Mouse (Mus musculus) ES-Bruce4 (cell line): ENCODE measurements around the gene H2al1g. TPM values are rescaled to one million over a fixed set of nuclear protein-coding genes. Genes with fewer than 3 reads are reported as not detected.
"Not testable (repeated sequence)": the region's sequence is repeated elsewhere in the genome, so short reads cannot be mapped to it uniquely, and the experiment has no call there.

ENCODE experiments used
- H3K27ac ChIP-seq: 2 replicates; pipeline ENCODE4 v1.5.1; 2012; ENCODE audit warnings: low read length, inconsistent platforms; ENCODE audit not compliant: insufficient read depth
- H3K27me3 ChIP-seq: 2 replicates; pipeline ENCODE4 v1.6.1; 2012; ENCODE audit warnings: mild to moderate bottlenecking, low read length, inconsistent platforms; ENCODE audit not compliant: control insufficient read depth, poor library complexity, insufficient read depth, severe bottlenecking
- H3K36me3 ChIP-seq: 2 replicates; pipeline ENCODE4 v1.6.1; 2012; ENCODE audit warnings: inconsistent platforms, mild to moderate bottlenecking, low read length, moderate library complexity; ENCODE audit not compliant: control insufficient read depth, poor library complexity, insufficient read depth, severe bottlenecking
- H3K4me1 ChIP-seq: one replicate; pipeline ENCODE4 v1.8.1; 2011; ENCODE audit warnings: low read length; ENCODE audit not compliant: control insufficient read depth, insufficient read depth
- H3K4me3 ChIP-seq: 2 replicates; pipeline ENCODE4 v1.5.1; 2011; ENCODE audit warnings: low read depth, mild to moderate bottlenecking, low read length
- H3K9ac ChIP-seq: 2 replicates; pipeline ENCODE4 v1.6.1; 2012; ENCODE audit warnings: low read depth, mild to moderate bottlenecking, inconsistent platforms; ENCODE audit not compliant: poor library complexity, severe bottlenecking
- H3K9me3 ChIP-seq: replicated peaks from 2 replicates; pipeline ENCODE4 v1.6.1; 2012; ENCODE audit warnings: mild to moderate bottlenecking, low read length, inconsistent platforms; ENCODE audit not compliant: control insufficient read depth, poor library complexity, insufficient read depth, severe bottlenecking
- CTCF ChIP-seq: IDR thresholded peaks from one replicate; pipeline ENCODE4 v1.8.1; 2011; ENCODE audit warnings: low read depth, low read length
- EP300 ChIP-seq: IDR thresholded peaks from 2 replicates; pipeline ENCODE4 v1.6.1; 2011; ENCODE audit warnings: low read depth, low read length; ENCODE audit not compliant: insufficient read depth
- POLR2A ChIP-seq: IDR thresholded peaks from one replicate; pipeline ENCODE4 v1.8.1; 2011; ENCODE audit warnings: low read length; ENCODE audit not compliant: insufficient read depth
- polyA plus RNA-seq: library from polyadenylated mRNA; stranded (reverse); fragments of >200 nt; gene quantifications from 2 replicates; pipeline ENCODE4 v1.2.4, GENCODE M21; 2011; ENCODE audit warnings: low read depth; ENCODE audit not compliant: missing spikeins, insufficient read depth, insufficient read length

H2al1g gene
- polyA plus RNA-seq, 1 experiment = not detected

- no peaks in the 10 kb centered on the region for H3K4me1 ChIP-seq
- H3K9me3 ChIP-seq = no peaks in the 10 kb centered on the region
- no peak overlapping the region for H3K4me3 ChIP-seq
- no peak overlapping the region for H3K27ac ChIP-seq
- H3K9ac ChIP-seq = no peak overlapping the region
- no peaks in the 10 kb centered on the region for H3K36me3 ChIP-seq
- TF ChIP-seq CTCF (no peak), POLR2A (no peak), EP300 (no peak)
- H3K27me3 ChIP-seq = no peaks in the 10 kb centered on the region
Observed at GRCm38 (mm10) chrX:11289244-11289643, 28.8 kb upstream of the H2al1g start.

GRCm38 (mm10) chrX:11298957-11299356, 19.1 kb upstream of the H2al1g start, which contains the start of gene H2al1a:
H2al1a (plus strand) TSS chrX:11299257.
- not testable (repeated sequence) for H3K36me3 ChIP-seq, H3K9me3 ChIP-seq, H3K9ac ChIP-seq, H3K4me1 ChIP-seq, H3K4me3 ChIP-seq, H3K27ac ChIP-seq, H3K27me3 ChIP-seq

GRCm38 (mm10) chrX:11302132-11302531, 15.9 kb upstream of the H2al1g start, which contains the start of gene H2al1b:
H2al1b (plus strand) TSS chrX:11302432.
- H3K4me1 ChIP-seq, H3K36me3 ChIP-seq, H3K9me3 ChIP-seq, H3K9ac ChIP-seq, H3K4me3 ChIP-seq, H3K27me3 ChIP-seq, H3K27ac ChIP-seq: not testable (repeated sequence)

GRCm38 (mm10) chrX:11305355-11305754, 12.7 kb upstream of the H2al1g start, which contains the start of gene H2al1c:
H2al1c (plus strand) TSS chrX:11305655.
- H3K9ac ChIP-seq, H3K27ac ChIP-seq, H3K4me3 ChIP-seq, H3K27me3 ChIP-seq, H3K36me3 ChIP-seq, H3K9me3 ChIP-seq, H3K4me1 ChIP-seq: not testable (repeated sequence)

- H3K36me3 ChIP-seq, H3K4me3 ChIP-seq, H3K9me3 ChIP-seq, H3K9ac ChIP-seq, H3K27me3 ChIP-seq, H3K27ac ChIP-seq, H3K4me1 ChIP-seq: not testable (repeated sequence)
Observed at GRCm38 (mm10) chrX:11308524-11308923, 9.5 kb upstream of the H2al1g start, which contains the start of gene H2al1d. H2al1d (plus strand) TSS chrX:11308824.

GRCm38 (mm10) chrX:11311634-11312033, 6.4 kb upstream of the H2al1g start, which contains the start of gene H2al1e:
H2al1e (plus strand) TSS chrX:11311934.
- H3K9ac ChIP-seq, H3K9me3 ChIP-seq: not testable (repeated sequence)

GRCm38 (mm10) chrX:11314858-11315257, 3.2 kb upstream of the H2al1g start, which contains the start of gene H2al1f:
H2al1f (plus strand) TSS chrX:11315158.
- not testable (repeated sequence) for H3K4me3 ChIP-seq, H3K9me3 ChIP-seq, H3K9ac ChIP-seq, H3K27ac ChIP-seq, H3K36me3 ChIP-seq, H3K4me1 ChIP-seq, H3K27me3 ChIP-seq

More at GRCm38 (mm10) chrX:11311634-11312033, 6.4 kb upstream of the H2al1g start, which contains the start of gene H2al1e:
- H3K36me3 ChIP-seq, H3K27ac ChIP-seq, H3K4me1 ChIP-seq, H3K27me3 ChIP-seq, H3K4me3 ChIP-seq: not testable (repeated sequence)

- H3K27ac ChIP-seq, H3K27me3 ChIP-seq, H3K4me3 ChIP-seq, H3K36me3 ChIP-seq, H3K9me3 ChIP-seq, H3K9ac ChIP-seq, H3K4me1 ChIP-seq: not testable (repeated sequence)
Observed at GRCm38 (mm10) chrX:11321192-11321591, 3.1 kb downstream of the H2al1g start, which contains the start of gene H2al1h. H2al1h (plus strand) TSS chrX:11321492.

GRCm38 (mm10) chrX:11324359-11324758, 6.3 kb downstream of the H2al1g start, which contains the start of gene H2al1i:
H2al1i (plus strand) TSS chrX:11324659.
- not testable (repeated sequence) for H3K36me3 ChIP-seq, H3K4me3 ChIP-seq, H3K9me3 ChIP-seq, H3K9ac ChIP-seq, H3K4me1 ChIP-seq, H3K27me3 ChIP-seq, H3K27ac ChIP-seq
